In the genomic region with DNA sequence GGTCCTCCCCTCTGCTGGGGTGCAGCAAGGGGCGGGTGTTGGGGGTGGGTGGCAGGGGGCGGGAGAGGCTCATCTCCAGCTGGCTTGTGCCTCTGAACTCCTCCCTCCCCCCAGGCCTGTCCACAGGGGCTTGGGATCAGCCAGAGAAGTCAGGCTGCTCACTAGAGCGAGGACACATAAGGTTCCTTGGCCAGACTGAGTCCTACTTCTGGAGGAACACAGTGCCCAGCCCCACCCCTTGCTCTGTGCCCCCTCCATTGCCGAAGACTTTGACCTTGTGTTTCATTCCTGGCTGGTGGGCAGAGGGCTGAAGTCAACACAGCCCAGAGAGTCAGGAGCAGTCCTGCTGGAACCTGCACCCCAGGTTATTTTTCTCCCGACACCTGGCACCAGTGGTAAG, we compare ENCODE assay signal across 21 mouse cellular contexts. TPM values are rescaled to one million over a fixed set of nuclear protein-coding genes. Genes with fewer than 3 reads are reported as not detected.
A peak's percentile ranks its signal among the peaks of the same experiment; 100 is the strongest.
DNase-seq lines count a peak whose midpoint lies in the region; ATAC-seq lines count a peak whose summit lies in the region.
"Had no signal": no experiment of that assay in that cellular context is flagged by ENCODE, and none has a peak within 500 bp of the region (broad histone marks: within the 10 kb centered on the region; RNA-seq: fewer than 3 reads in every experiment).

A gene (plus strand): TSS at position 162 of the 400 bp plus-strand sequence.

- no peak for DNase-seq in hindbrain, embryonic 10.5 days (ENCODE audit: low spot score)
- DNase-seq in kidney, adult 9 months = peak; percentile 96
- peak; percentile 79 to 96 for DNase-seq in kidney, postnatal 25 days
- no peak for DNase-seq in embryo, embryonic 11 days
- no peak for DNase-seq in thymus, postnatal 36 days
- DNase-seq: gastrocnemius, postnatal 14 days; heart, postnatal 10 days; liver; right cerebral cortex, postnatal 4 days had no signal

- no peak within 1 kb of the TSS for H3K4me3 ChIP-seq in hindbrain, embryonic 10.5 days
- H3K4me3 ChIP-seq in hindbrain, embryonic 12.5 days = no peak within 1 kb of the TSS
- H3K4me3 ChIP-seq in intestine, embryonic 16.5 days (ENCODE audit: low read length) = peak within 1 kb of the TSS; percentile 31
- H3K4me3 ChIP-seq: embryonic facial prominence, embryonic 10.5 days; forebrain, embryonic 12.5 days; midbrain, embryonic 12.5 days; neural tube, embryonic 12.5 days had no signal

- no peak within 1 kb of the TSS for H3K4me2 ChIP-seq in hindbrain, embryonic 12.5 days (replicated peaks)
- peak within 1 kb of the TSS; percentile 31 for H3K4me2 ChIP-seq in intestine, embryonic 16.5 days (ENCODE audit: low read depth, low read length)
- H3K4me2 ChIP-seq: forebrain, embryonic 12.5 days; hindbrain, embryonic 14.5 days; midbrain, embryonic 12.5 days; neural tube, embryonic 12.5 days had no signal

- H3K4me1 ChIP-seq in hindbrain, embryonic 10.5 days (replicated peaks) = peaks cover 8% of the 10 kb centered on the region
- no peaks in the 10 kb centered on the region for H3K4me1 ChIP-seq in hindbrain, embryonic 12.5 days
- H3K4me1 ChIP-seq in intestine, embryonic 16.5 days (ENCODE audit: control insufficient read depth, insufficient read depth, low read length) = peaks cover 3% of the 10 kb centered on the region
- H3K4me1 ChIP-seq: embryonic facial prominence, embryonic 10.5 days; forebrain, embryonic 12.5 days; midbrain, embryonic 12.5 days; neural tube, embryonic 12.5 days had no signal

- H3K36me3 ChIP-seq in hindbrain, embryonic 10.5 days = no peaks in the 10 kb centered on the region
- no peaks in the 10 kb centered on the region for H3K36me3 ChIP-seq in hindbrain, embryonic 12.5 days
- H3K36me3 ChIP-seq in intestine, embryonic 16.5 days (ENCODE audit: control insufficient read depth, insufficient read depth, low read length) = no peaks in the 10 kb centered on the region
- H3K36me3 ChIP-seq: embryonic facial prominence, embryonic 10.5 days; forebrain, embryonic 12.5 days; midbrain, embryonic 12.5 days; neural tube, embryonic 12.5 days had no signal

- no peaks in the 10 kb centered on the region for H3K27me3 ChIP-seq in hindbrain, embryonic 10.5 days (ENCODE audit: insufficient read depth, poor library complexity, severe bottlenecking)
- no peaks in the 10 kb centered on the region for H3K27me3 ChIP-seq in hindbrain, embryonic 12.5 days
- no peaks in the 10 kb centered on the region for H3K27me3 ChIP-seq in intestine, embryonic 16.5 days (replicated peaks; ENCODE audit: control insufficient read depth, insufficient read depth, low read length)
- H3K27me3 ChIP-seq: forebrain, embryonic 12.5 days; midbrain, embryonic 12.5 days; neural tube, embryonic 12.5 days had no signal

- H3K9me3 ChIP-seq in hindbrain, embryonic 10.5 days = no peaks in the 10 kb centered on the region
- H3K9me3 ChIP-seq in hindbrain, embryonic 12.5 days (replicated peaks) = no peaks in the 10 kb centered on the region
- H3K9me3 ChIP-seq in intestine, embryonic 16.5 days (ENCODE audit: control insufficient read depth, low read length) = no peaks in the 10 kb centered on the region
- H3K9me3 ChIP-seq: embryonic facial prominence, embryonic 10.5 days; forebrain, embryonic 12.5 days; midbrain, embryonic 12.5 days; neural tube, embryonic 12.5 days had no signal

- no peak within 1 kb of the TSS for H3K9ac ChIP-seq in hindbrain, embryonic 12.5 days
- peak within 1 kb of the TSS; percentile 57 for H3K9ac ChIP-seq in intestine, embryonic 16.5 days (ENCODE audit: low read depth, low read length)
- H3K9ac ChIP-seq: forebrain, embryonic 12.5 days; hindbrain, embryonic 14.5 days; midbrain, embryonic 12.5 days; neural tube, embryonic 12.5 days had no signal

- WGBS in hindbrain, embryonic 10.5 days = 53% methylated on average over 5 of the region's 5 CpGs
- 59% methylated on average over 5 of the region's 5 CpGs for WGBS in hindbrain, embryonic 12.5 days
- WGBS in intestine, embryonic 16.5 days = 42% methylated on average over 5 of the region's 5 CpGs

- H3K27ac ChIP-seq in hindbrain, embryonic 10.5 days = peak within 1 kb of the TSS; percentile 40; the same call in 1 of the 2 replicates
- H3K27ac ChIP-seq in hindbrain, embryonic 12.5 days = no peak within 1 kb of the TSS
- peak within 1 kb of the TSS; percentile 84 for H3K27ac ChIP-seq in intestine, embryonic 16.5 days (ENCODE audit: low read length)
- H3K27ac ChIP-seq: embryonic facial prominence, embryonic 10.5 days; forebrain, embryonic 12.5 days; hindbrain, embryonic 14.5 days; midbrain, embryonic 12.5 days; neural tube, embryonic 12.5 days had no signal

- no peak for ATAC-seq in hindbrain, embryonic 12.5 days (ENCODE audit: low FRiP score)
- ATAC-seq in intestine, embryonic 16.5 days = peak; percentile 52
- no peak for ATAC-seq in erythroblast, adult 5-6 weeks (replicated peaks; ENCODE audit: low FRiP score, poor library complexity, severe bottlenecking)
- ATAC-seq: lung, postnatal 0 days had no signal

RNA-seq across cellular contexts. Expression of the gene that starts here (rescaled TPM):
- polyA plus RNA-seq in hindbrain, embryonic 10.5 days (2016; fragmentation: Nextera tagmentation; extraction: Ambion mirVana) = not detected in 2 replicates
- polyA plus RNA-seq in hindbrain, embryonic 12.5 days (2016; fragmentation: Nextera tagmentation; extraction: Ambion mirVana) = not detected in 2 replicates
- 31.0 and 32.5 TPM in 2 replicates for polyA plus RNA-seq in intestine, embryonic 16.5 days (2015; fragmentation: Nextera tagmentation; extraction: Ambion mirVana)
- not detected in 2 replicates for total RNA-seq in erythroblast, adult 5-6 weeks (2015; ENCODE audit: low replicate concordance)
- not detected in 2 replicates for total RNA-seq in erythroblast, adult 5-6 weeks (2017; ENCODE audit: low replicate concordance)
- total RNA-seq: gastrocnemius, postnatal 14 days; heart, adult 8-10 months; heart, postnatal 10 days; layer of hippocampus, postnatal 14 days; left cerebral cortex, postnatal 25 days had no signal
- polyA plus RNA-seq: embryonic facial prominence, embryonic 10.5 days; forebrain, embryonic 12.5 days; hindbrain, embryonic 14.5 days; lung, postnatal 0 days; midbrain, embryonic 12.5 days; neural tube, embryonic 12.5 days had no signal

Comparison
In these comparisons a context has a peak if more than half of its experiments do, and no peak if none do; other contexts are left out.
1. RNA of the gene that starts here (polyA plus RNA-seq): 31.0 to 32.5 TPM in intestine, embryonic 16.5 days; not detected in hindbrain, embryonic 10.5 days and not detected in hindbrain, embryonic 12.5 days; every median in the first group is over 10 times any median in the second.
2. DNase-seq: peak in kidney, adult 9 months (single experiment) and kidney, postnatal 25 days (2 of 2); none in hindbrain, embryonic 10.5 days (single experiment), embryo, embryonic 11 days (single experiment) and thymus, postnatal 36 days (0 of 2).